Mouse (Mus musculus): Measurements from ENCODE around the gene Etv6.

DNA sequence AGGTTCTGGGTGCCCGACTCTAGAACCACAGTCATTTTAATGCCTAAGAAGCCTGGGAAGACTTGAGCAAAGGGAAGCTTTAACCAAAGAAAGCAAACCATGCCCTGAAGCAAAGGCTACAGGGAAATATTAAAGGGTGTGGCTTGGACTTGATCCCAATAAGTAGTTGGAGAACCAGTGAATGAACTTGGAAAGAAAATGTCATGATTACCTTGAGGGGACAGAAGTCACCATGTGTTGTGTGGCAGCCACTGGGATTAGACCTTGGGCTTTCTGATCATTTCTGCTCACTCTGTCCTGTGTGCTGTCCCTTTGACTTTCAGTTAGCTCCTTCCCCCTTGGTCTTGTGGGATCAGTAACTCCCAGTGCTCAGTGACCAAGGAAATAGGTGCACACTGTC is 38.9 kb downstream of the Etv6 start:
- TF ChIP-seq CTCF (conservative IDR thresholded peaks at IDR 0.05; ENCODE audit: insufficient read depth, insufficient read length, low read depth, low read length) (no peak), POLR2A (IDR thresholded peaks at IDR 0.05; ENCODE audit: low read depth, low read length) (no peak)

All from kidney, adult 2 months (tissue).